Mouse (Mus musculus): Measurements from ENCODE around the gene Spsb3. TPM values are rescaled to one million over a fixed set of nuclear protein-coding genes. Genes with fewer than 3 reads are reported as not detected.

Spsb3 gene
- polyA plus RNA-seq (2014; fragmentation: Nextera tagmentation; extraction: Ambion mirVana) = 78.3 and 85.0 TPM in 2 replicates

DNA sequence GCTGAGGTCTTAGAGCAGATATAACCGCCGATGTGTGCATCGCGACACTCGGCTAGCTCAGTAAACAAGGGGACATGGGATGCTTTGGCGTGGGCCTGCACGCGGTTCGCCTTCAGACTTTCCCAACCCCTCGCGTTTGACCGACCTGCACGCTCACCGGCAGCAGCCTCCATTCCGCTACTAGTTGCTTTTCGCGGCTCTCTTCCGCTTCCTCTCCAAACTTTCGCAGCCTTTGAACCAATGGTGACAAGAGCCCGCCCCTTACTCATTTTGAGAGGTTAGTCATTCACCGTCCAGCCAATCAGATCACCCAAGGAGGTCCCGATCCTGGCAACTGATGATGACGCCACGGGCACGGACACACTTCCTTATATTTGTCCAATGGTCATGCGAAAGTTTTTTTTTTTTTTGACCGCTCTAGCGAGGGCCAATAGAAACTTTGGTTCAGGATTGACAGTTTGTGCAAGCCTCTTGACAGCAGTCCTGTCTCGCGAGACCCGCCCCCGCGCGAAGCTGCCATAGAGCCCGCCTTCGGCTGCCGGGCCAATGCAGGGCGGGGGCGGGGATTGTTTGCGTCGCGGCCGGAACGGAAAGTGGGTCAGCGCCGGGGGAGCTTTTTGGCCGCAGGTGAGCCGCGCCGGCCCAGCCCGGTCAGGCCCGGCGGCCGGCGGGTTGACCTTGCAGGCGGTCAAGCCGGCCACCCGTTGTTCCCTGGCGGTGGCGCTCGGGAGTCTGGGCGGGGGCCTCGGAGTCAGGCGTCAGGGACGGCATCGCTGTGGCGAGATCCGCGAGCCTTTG lies at the start of gene Spsb3, which contains the start of gene Nubp2:
Gene Spsb3, plus strand, starts transcription at position 510 of the 798 bp plus-strand sequence.
Gene Nubp2, minus strand, starts transcription at position 216 of the 798 bp plus-strand sequence.
- peak; percentile 98 for ATAC-seq
- H3K4me2 ChIP-seq (ENCODE audit: low read length) = peak within 1 kb of the TSS; percentile 92
- peaks cover 15% of the 10 kb centered on the region for H3K4me1 ChIP-seq (ENCODE audit: control insufficient read depth, insufficient read depth, low read length)
- H3K27ac ChIP-seq (ENCODE audit: low read depth, low read length) = peak within 1 kb of the TSS; percentile 52; the same call in 1 of the 2 replicates
- DNase-seq (ENCODE audit: low spot score) = peak; percentile 100
- peak within 1 kb of the TSS; percentile 82 for H3K9ac ChIP-seq (ENCODE audit: low read length)
- H3K27me3 ChIP-seq (replicated peaks; ENCODE audit: control insufficient read depth, insufficient read depth, low read length) = no peaks in the 10 kb centered on the region
- H3K9me3 ChIP-seq (replicated peaks; ENCODE audit: control insufficient read depth, low read length) = no peaks in the 10 kb centered on the region
- WGBS = under 1% methylated on average over 69 of the region's 69 CpGs
- peaks cover 53% of the 10 kb centered on the region for H3K36me3 ChIP-seq (ENCODE audit: control insufficient read depth, insufficient read depth, low read length)
- H3K4me3 ChIP-seq (ENCODE audit: low read depth, low read length) = peak within 1 kb of the TSS; percentile 87

DNA sequence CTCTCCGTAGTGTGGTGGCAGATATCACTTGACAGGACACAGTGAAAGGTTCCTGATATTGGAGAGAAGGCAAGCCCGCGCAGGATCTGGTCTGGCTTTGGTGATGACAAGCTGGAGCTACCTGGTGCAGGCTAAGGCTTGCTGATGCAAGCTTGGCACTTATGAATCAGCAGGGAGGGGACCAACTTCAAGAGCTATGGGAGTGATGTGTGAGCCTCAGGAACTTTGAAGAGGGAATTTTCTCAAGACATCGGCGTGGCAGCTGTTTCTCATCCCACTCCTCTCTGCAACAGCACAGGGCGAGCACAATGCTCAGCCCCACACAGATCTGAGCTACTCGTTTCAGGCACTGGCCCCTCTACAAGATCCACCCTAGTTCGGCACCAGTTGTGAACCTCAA lies 46.6 kb upstream of the Spsb3 start, which contains the start of gene Hagh:
Gene Hagh, plus strand, starts transcription at position 302 of the 400 bp plus-strand sequence.
- no peak within 1 kb of the TSS for H3K4me2 ChIP-seq (ENCODE audit: low read length)
- no peaks in the 10 kb centered on the region for H3K4me1 ChIP-seq (ENCODE audit: control insufficient read depth, insufficient read depth, low read length)
- WGBS = 70% methylated on average over 8 of the region's 8 CpGs
- ATAC-seq (no peak), DNase-seq (ENCODE audit: low spot score) (no peak)
- H3K27ac ChIP-seq (ENCODE audit: low read depth, low read length) = no peak within 1 kb of the TSS
- H3K27me3 ChIP-seq (replicated peaks; ENCODE audit: control insufficient read depth, insufficient read depth, low read length) = no peaks in the 10 kb centered on the region
- no peak within 1 kb of the TSS for H3K4me3 ChIP-seq (ENCODE audit: low read depth, low read length)
- H3K36me3 ChIP-seq (ENCODE audit: control insufficient read depth, insufficient read depth, low read length) = no peaks in the 10 kb centered on the region
- no peaks in the 10 kb centered on the region for H3K9me3 ChIP-seq (replicated peaks; ENCODE audit: control insufficient read depth, low read length)
- no peak within 1 kb of the TSS for H3K9ac ChIP-seq (ENCODE audit: low read length)

DNA sequence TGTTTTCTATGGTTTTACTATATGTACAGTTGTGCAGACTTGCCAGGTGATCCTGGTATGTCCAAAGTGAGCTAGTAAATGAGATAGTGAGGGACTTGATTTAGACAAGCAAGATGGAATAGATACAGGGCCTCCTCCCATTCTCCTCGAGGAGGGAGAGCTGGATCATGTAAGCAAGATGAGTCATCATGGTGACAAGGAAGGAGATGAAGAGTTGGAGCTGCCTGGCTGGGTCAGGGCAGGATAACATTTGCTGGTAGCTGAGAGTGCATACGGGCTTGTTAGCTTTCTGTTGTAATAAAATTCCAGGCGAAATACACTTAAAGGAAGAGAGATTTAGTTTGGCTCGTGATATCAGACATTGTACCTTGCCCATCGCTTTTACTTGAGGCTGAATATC lies 46.1 kb upstream of the Spsb3 start:
- WGBS = 72% methylated on average over 5 of the region's 5 CpGs
- Histone ChIP-seq H3K9ac (ENCODE audit: low read length) (no peak overlapping the region), H3K4me3 (ENCODE audit: low read depth, low read length) (no peak overlapping the region), H3K9me3 (replicated peaks; ENCODE audit: control insufficient read depth, low read length) (no peaks in the 10 kb centered on the region), H3K27ac (ENCODE audit: low read depth, low read length) (no peak overlapping the region), H3K4me1 (ENCODE audit: control insufficient read depth, insufficient read depth, low read length) (no peaks in the 10 kb centered on the region), H3K36me3 (ENCODE audit: control insufficient read depth, insufficient read depth, low read length) (no peaks in the 10 kb centered on the region), H3K27me3 (replicated peaks; ENCODE audit: control insufficient read depth, insufficient read depth, low read length) (no peaks in the 10 kb centered on the region), H3K4me2 (ENCODE audit: low read length) (no peak overlapping the region)
- ATAC-seq = no peak
- DNase-seq (ENCODE audit: low spot score) = no peak

DNA sequence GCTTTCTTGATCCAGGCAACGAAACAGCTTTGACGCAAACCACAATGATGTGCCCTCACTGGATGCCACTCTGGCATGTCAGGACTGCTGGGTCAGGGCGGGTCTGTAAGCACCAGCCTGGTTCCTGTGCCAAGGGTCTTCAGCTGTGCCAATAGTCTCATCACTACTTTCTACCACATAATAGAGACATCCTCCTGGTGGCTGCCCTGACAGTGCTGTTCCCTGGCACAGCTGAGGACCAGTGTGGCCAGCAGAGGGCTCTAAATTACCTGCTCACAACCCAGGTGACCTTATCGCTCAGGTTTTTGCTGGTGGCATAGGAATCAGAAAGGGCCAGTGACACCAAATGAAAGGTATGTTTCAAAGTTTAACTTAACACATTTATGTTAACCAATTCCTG lies 45.3 kb upstream of the Spsb3 start:
- Histone ChIP-seq H3K4me1 (ENCODE audit: control insufficient read depth, insufficient read depth, low read length) (no peaks in the 10 kb centered on the region), H3K4me2 (ENCODE audit: low read length) (no peak overlapping the region), H3K27me3 (replicated peaks; ENCODE audit: control insufficient read depth, insufficient read depth, low read length) (no peaks in the 10 kb centered on the region), H3K36me3 (ENCODE audit: control insufficient read depth, insufficient read depth, low read length) (no peaks in the 10 kb centered on the region), H3K9me3 (replicated peaks; ENCODE audit: control insufficient read depth, low read length) (no peaks in the 10 kb centered on the region), H3K4me3 (ENCODE audit: low read depth, low read length) (no peak overlapping the region), H3K9ac (ENCODE audit: low read length) (no peak overlapping the region), H3K27ac (ENCODE audit: low read depth, low read length) (no peak overlapping the region)
- no peak for ATAC-seq
- WGBS = 51% methylated on average over 4 of the region's 4 CpGs
- DNase-seq (ENCODE audit: low spot score) = no peak

DNA sequence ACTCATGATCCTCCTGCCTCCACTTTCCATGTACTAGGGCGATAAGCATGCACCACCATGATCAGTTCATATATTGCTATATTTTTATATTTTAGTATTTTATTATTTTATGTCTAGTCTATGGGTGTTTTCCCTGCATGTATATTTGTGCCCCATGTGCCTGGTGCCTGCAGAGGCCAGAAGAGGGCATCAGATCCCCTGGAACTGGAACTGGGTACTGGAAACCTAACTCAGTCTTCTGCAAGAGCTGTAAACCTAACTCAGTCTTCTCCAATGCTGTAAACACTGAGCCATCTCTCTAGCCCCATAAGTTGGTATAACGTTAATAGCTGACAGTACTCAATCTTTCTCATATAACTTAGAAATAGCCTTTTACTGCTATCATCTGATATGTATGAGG lies 43.8 kb upstream of the Spsb3 start:
- H3K27ac ChIP-seq (ENCODE audit: low read depth, low read length) = no peak overlapping the region
- H3K4me3 ChIP-seq (ENCODE audit: low read depth, low read length) = no peak overlapping the region
- H3K27me3 ChIP-seq (replicated peaks; ENCODE audit: control insufficient read depth, insufficient read depth, low read length) = no peaks in the 10 kb centered on the region
- no peaks in the 10 kb centered on the region for H3K4me1 ChIP-seq (ENCODE audit: control insufficient read depth, insufficient read depth, low read length)
- no peak for ATAC-seq
- 48% methylated on average over 2 of the region's 2 CpGs for WGBS
- no peak for DNase-seq (ENCODE audit: low spot score)
- no peak overlapping the region for H3K4me2 ChIP-seq (ENCODE audit: low read length)
- H3K9ac ChIP-seq (ENCODE audit: low read length) = no peak overlapping the region
- H3K9me3 ChIP-seq (replicated peaks; ENCODE audit: control insufficient read depth, low read length) = no peaks in the 10 kb centered on the region
- H3K36me3 ChIP-seq (ENCODE audit: control insufficient read depth, insufficient read depth, low read length) = no peaks in the 10 kb centered on the region

DNA sequence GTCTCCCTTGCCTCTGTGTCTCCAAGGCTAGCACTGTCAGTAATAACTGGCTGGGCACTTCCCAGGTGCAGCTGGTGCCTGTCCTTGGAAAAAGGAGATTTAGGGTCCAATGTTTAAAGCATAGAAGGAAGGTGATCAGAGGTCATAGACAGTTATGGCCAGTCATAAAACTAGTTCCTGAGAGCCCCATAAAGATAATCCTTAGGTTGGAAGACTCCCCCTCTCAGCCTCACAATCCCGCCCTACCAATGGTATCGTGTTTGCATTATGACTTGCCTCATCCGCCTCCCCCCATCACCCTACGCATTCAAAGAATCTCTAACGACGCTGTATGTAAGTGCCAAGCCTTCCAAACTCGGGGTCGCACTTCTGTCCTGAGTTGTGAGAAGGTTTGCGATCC lies 41.9 kb upstream of the Spsb3 start:
- Histone ChIP-seq H3K9me3 (replicated peaks; ENCODE audit: control insufficient read depth, low read length) (no peaks in the 10 kb centered on the region), H3K27me3 (replicated peaks; ENCODE audit: control insufficient read depth, insufficient read depth, low read length) (no peaks in the 10 kb centered on the region), H3K4me3 (ENCODE audit: low read depth, low read length) (no peak overlapping the region), H3K27ac (ENCODE audit: low read depth, low read length) (no peak overlapping the region), H3K36me3 (ENCODE audit: control insufficient read depth, insufficient read depth, low read length) (no peaks in the 10 kb centered on the region), H3K9ac (ENCODE audit: low read length) (no peak overlapping the region), H3K4me2 (ENCODE audit: low read length) (no peak overlapping the region), H3K4me1 (ENCODE audit: control insufficient read depth, insufficient read depth, low read length) (peaks cover 11% of the 10 kb centered on the region)
- DNase-seq (ENCODE audit: low spot score) (no peak), ATAC-seq (no peak)
- 55% methylated on average over 9 of the region's 9 CpGs for WGBS

DNA sequence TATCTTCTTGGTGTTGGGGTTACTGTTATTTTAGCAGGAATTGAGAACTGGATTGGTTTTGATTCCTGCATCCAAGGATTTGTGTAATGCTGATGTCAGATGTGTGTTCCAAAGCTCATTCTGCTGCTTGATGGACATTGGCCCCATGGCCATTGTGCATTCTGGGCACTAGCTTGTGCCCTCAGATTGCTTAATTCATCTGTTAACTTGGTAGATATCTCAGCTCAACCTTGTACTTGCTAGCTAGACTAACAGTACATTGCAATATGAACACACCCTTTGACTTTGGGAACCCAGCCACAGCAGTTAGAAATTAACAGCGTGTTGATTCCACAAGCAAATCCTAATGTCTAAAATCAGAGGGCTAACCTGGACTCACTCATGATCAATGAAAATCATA lies 39.1 kb upstream of the Spsb3 start:
- ATAC-seq (no peak), DNase-seq (ENCODE audit: low spot score) (no peak)
- H3K27ac ChIP-seq (ENCODE audit: low read depth, low read length) = no peak overlapping the region
- H3K4me1 ChIP-seq (ENCODE audit: control insufficient read depth, insufficient read depth, low read length) = peaks cover 18% of the 10 kb centered on the region
- H3K4me2 ChIP-seq (ENCODE audit: low read length) = no peak overlapping the region
- H3K27me3 ChIP-seq (replicated peaks; ENCODE audit: control insufficient read depth, insufficient read depth, low read length) = no peaks in the 10 kb centered on the region
- H3K36me3 ChIP-seq (ENCODE audit: control insufficient read depth, insufficient read depth, low read length) = no peaks in the 10 kb centered on the region
- no peak overlapping the region for H3K4me3 ChIP-seq (ENCODE audit: low read depth, low read length)
- 96% methylated on average over 1 of the region's 1 CpGs for WGBS
- H3K9ac ChIP-seq (ENCODE audit: low read length) = no peak overlapping the region
- no peaks in the 10 kb centered on the region for H3K9me3 ChIP-seq (replicated peaks; ENCODE audit: control insufficient read depth, low read length)

DNA sequence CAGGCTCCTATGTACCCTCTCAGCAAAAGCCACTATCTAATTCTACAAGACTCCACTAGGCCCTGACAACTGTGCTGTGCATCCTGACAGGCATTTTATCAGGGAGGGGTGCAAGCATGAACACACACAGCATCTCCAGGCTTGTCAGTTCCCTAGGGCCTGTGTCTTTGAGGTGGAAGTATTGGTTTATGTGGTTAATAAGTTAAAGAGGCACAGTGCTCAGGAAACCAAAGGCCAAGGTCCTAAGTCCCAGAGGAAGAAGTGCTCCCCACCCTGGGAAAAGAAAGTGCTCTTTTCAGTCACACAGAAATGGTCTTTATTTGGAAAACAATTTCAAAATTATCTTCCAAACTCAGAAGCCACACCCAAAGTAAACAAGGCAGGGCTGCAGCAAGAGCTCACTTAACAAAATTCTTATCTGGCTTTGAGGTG lies 37.8 kb upstream of the Spsb3 start:
- no peak for ATAC-seq
- H3K27me3 ChIP-seq (replicated peaks; ENCODE audit: control insufficient read depth, insufficient read depth, low read length) = no peaks in the 10 kb centered on the region
- peaks cover 18% of the 10 kb centered on the region for H3K4me1 ChIP-seq (ENCODE audit: control insufficient read depth, insufficient read depth, low read length)
- H3K27ac ChIP-seq (ENCODE audit: low read depth, low read length) = no peak overlapping the region
- H3K9me3 ChIP-seq (replicated peaks; ENCODE audit: control insufficient read depth, low read length) = no peaks in the 10 kb centered on the region
- DNase-seq (ENCODE audit: low spot score) = no peak
- H3K4me3 ChIP-seq (ENCODE audit: low read depth, low read length) = no peak overlapping the region
- peak overlapping the region; percentile 94 for H3K4me2 ChIP-seq (ENCODE audit: low read length)
- 0 out of 2 replicates have a peak, but pooled peaks cover 2% of the 10 kb centered on the region for H3K36me3 ChIP-seq (ENCODE audit: control insufficient read depth, insufficient read depth, low read length)
- no peak overlapping the region for H3K9ac ChIP-seq (ENCODE audit: low read length)

DNA sequence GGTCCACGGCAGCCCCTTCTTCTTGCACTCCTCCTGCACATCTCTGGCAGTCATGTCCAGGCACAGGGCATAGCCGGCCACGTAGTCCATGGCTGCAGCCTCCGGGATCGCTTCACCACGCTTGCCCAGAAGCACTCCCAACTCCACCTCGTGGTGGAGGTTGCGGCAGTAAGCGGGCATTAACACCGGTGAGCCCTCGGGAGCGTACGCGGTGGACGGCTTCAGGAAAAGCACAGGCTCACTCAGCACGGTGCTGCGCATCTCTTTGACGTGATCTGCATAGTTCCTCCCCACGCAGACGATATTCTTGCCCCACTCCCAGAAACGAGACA lies 36.7 kb upstream of the Spsb3 start:
- 0% methylated on average over 21 of the region's 21 CpGs for WGBS
- ATAC-seq (no peak), DNase-seq (ENCODE audit: low spot score) (no peak)
- H3K27ac ChIP-seq (ENCODE audit: low read depth, low read length) = peak overlapping the region; percentile 83
- H3K9me3 ChIP-seq (replicated peaks; ENCODE audit: control insufficient read depth, low read length) = no peaks in the 10 kb centered on the region
- 0 out of 2 replicates have a peak, but pooled peaks cover 6% of the 10 kb centered on the region for H3K36me3 ChIP-seq (ENCODE audit: control insufficient read depth, insufficient read depth, low read length)
- H3K27me3 ChIP-seq (replicated peaks; ENCODE audit: control insufficient read depth, insufficient read depth, low read length) = no peaks in the 10 kb centered on the region
- peak overlapping the region; percentile 94 for H3K4me2 ChIP-seq (ENCODE audit: low read length)
- peak overlapping the region; percentile 71 for H3K4me3 ChIP-seq (ENCODE audit: low read depth, low read length)
- peaks cover 18% of the 10 kb centered on the region for H3K4me1 ChIP-seq (ENCODE audit: control insufficient read depth, insufficient read depth, low read length)
- H3K9ac ChIP-seq (ENCODE audit: low read length) = peak overlapping the region; percentile 80

All from forebrain, embryonic 14.5 days (tissue).